Mouse (Mus musculus): ENCODE measurements around the gene H2-T22.

GRCm38 (mm10) chr17:36019519-36019918 lies 23.0 kb downstream of the H2-T22 start:
- TF ChIP-seq CTCF (IDR thresholded peaks at IDR 0.05; ENCODE audit: control insufficient read depth, insufficient read depth, insufficient read length): no peak
- no peak for TF ChIP-seq MAX (IDR thresholded peaks at IDR 0.05)
- no peak for TF ChIP-seq MYOG (IDR thresholded peaks at IDR 0.05; ENCODE audit: control insufficient read depth, extremely low read depth, insufficient read length)
- TF ChIP-seq MYOD1 (IDR thresholded peaks at IDR 0.05; ENCODE audit: control insufficient read depth, insufficient read length, low read depth): no peak
- no peak for TF ChIP-seq CEBPB (IDR thresholded peaks at IDR 0.05; ENCODE audit: low read depth)

Measured in C2C12 (cell line).